Mouse (Mus musculus): ENCODE measurements around the gene Fgfr2.

Gene Fgfr2

DNA sequence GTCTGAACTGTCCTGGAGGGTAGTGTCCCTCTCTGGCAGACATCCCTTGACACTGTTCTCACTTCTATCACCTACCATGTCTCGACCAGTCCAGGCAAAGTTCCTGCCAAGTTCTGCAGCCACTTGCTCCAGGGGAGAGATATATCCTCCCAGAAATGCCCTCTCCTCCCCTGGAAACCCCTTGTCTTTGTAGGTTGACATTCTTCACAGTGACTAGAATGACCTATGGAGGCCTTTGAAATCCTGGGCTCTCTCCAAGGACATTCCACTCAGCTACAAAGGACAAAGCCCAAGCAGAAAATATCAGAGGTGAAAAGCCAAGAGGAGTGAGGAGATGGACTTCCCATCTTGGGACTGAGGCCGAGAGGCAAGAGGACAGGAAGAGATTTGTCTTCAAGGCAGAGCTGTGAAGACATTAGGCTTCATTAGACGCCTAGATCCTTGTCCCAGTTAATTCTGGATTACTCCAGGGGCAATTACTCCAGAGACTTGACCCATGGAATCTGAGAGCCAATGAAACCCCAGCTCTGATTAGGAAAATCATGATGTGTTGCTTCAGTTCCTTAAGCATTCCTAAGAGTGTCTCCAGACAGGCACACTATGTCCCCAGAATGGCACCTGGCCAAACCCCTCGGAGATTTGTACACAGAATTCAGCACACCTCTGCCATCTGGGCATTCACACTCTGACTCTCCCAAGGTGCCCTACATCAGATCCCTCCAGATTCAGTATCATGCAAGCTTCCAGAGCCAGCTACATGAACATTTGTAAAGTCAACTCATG, 826.3 kb downstream of the Fgfr2 start:
- DNase-seq (ENCODE audit: low read depth): no peak

DNA sequence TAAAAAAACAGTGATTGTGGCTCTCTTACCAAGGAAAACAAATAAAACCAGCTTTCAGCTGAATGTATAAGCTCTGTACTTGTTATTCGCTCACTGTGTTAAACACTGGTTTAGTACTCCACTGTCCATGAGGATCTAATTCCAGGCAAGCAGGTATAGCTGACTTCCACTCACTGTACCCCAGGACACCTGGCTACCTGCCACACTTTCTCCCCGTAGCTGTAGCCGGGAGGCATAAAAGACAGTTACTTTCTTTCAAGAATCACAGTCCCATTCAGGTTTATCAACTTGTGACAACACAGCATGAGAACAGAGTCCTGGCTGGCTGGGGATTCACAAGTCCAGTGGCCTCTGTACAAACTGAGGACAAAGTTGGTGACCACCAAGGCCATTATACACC, 827.0 kb downstream of the Fgfr2 start:
- DNase-seq (ENCODE audit: low read depth): no peak

DNA sequence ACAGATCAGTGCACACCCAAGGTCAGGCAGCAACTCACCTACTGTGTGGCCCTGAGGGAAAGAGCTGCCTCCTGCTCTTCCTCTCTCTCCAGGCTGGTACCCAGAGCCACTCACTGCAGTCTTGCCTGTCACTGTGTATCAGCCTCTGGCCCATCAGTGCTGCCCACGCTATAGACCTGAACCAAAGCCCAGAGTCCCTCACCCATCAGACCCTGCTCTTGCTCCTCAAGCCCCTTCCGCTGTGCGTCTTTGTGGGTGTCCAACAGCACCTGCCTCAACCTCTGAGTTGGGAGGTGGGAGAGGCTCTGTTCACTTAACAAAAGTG, 835.8 kb downstream of the Fgfr2 start:
- DNase-seq (ENCODE audit: low read depth): no peak

DNA sequence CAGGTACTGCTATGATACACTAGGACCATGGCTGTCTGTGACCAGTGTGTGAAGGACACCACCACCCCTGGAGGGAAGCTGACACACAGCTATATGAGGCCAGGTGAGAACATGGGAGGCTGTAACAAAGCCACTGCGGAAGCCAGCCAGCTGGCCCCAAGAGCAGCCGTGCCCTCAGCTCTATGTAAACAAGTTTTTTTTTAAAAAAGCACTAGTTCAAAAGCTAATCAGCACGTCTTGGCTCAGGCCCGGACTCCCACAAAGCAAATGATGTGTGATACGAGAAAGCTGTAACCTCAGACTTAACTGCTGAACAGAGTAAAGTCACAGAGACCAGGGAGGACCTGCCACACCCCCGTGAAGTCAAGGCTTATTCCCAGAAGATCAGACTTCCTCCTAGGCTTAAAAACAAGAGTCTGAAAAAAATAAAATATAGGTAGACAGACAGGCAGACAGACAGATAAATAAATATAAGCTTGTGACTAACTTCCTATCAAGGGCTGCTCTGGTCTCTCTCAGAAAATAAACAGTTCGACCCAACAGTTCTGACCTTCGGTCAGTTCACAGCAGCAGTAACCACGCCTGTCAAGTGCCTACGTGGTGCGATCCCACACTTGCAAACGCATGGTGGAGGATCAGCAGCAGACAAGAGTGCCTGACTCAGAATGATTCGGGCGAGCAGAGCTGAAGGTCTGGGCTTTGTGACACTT, 836.4 kb downstream of the Fgfr2 start:
- no peak for DNase-seq (ENCODE audit: low read depth)

DNA sequence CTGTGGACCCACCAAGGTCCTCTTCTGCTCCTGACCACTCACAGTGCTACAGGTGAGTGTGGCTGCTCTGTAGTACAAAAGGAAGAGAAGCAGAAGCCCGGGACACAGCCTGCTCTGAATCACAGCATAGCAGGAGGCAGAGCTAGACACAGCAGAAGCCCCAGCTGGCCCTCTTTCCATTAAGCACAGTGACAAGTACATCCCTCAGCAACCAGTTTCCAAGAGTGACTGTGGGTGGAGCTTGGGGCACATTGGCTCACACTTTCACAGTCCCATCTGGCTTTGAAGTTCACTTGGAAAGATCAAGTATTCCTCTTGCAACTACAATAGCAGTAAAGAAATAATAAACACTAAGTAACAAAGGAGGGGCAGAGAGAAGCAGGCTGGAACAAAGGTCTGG, 838.4 kb downstream of the Fgfr2 start:
- no peak for DNase-seq (ENCODE audit: low read depth)

DNA sequence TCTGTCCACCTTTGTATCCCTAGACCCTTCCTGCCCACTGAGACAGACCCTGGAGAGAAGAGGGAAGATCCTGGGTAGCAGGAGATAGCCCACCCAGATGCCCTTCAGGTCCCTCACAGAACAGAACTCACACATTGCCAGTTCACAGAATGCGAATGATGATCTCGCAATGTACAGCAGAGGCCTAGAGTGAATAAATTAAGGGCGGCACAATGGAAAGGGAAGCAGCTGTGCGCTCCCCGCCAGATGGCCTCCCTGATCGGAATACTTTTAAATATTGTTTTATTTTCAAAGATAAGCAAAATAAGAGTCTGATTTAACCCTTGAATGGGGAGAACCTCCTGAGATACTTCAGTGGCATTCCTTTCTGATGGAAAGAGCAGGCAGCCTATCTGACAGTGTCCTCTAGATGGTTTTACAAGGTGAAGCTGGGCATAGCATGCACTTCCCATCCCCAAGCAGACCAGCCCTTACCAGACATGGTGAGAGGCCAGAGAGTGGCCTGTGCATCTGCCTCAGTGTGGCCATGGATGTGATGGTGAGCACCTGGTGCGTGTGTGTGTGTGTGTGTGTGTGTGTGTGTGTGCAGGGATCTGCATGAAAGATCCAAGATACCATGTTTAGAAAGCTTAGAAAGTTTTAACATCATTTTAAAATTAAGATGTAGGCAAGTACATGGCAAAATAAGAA, 839.0 kb downstream of the Fgfr2 start:
- DNase-seq (ENCODE audit: low read depth): no peak

DNA sequence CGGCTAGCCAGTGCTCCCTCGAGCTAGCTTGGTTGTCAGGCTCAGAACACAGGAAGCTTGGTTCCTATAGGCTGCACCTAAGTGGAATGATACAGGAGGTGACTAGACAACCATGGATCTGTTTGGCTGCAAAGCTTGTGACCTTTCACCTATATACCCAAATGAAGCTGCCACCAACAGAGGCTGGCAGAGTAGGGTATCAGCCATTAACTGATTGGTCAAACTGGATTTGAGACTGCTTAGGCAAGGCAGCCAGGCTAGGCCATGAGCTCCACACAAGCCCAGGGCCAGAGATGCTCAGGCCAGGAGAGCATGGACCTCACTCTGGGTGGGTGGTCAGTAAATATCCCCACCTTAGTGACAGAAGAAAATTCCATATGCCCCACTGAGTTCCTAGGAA, 840.6 kb downstream of the Fgfr2 start:
- no peak for DNase-seq (ENCODE audit: low read depth)

DNA sequence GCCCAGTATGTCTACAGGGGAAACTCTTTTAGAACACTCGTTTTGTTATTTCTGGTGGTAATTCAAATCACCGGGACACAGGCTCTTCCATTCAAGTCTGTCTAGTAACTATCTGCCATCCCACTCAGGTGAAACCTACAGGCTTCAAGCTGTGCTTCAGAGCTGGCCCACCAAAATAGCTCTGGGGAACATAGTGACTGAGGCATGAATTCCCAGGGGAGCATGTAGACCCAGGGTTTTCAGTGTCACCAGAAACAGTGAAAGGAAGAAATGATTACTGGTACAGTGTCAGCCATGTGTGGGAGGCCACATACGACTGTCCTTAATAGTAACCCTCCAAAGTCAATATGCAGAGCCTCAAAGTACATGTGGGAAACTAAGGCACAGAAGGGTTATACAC, 841.0 kb downstream of the Fgfr2 start:
- no peak for DNase-seq (ENCODE audit: low read depth)

DNA sequence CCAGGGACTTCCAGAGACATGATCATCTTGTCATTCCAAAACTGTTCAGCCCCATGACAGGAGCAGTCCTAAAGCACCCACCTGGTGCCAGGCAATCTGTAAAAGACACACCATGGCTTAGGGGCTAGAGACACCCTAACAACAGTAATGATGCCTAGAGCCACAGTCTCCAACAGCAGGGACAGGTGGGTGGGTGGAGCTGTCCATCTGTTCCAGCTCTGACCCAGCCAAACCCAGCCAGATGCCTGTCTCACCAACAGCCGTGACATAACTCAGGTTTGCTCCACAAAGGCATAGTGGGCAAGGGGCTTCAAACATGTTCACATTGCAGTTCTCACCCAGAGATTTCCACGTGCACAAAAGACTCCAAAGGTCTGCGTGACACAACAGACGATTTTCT, 841.4 kb downstream of the Fgfr2 start:
- no peak for DNase-seq (ENCODE audit: low read depth)

DNA sequence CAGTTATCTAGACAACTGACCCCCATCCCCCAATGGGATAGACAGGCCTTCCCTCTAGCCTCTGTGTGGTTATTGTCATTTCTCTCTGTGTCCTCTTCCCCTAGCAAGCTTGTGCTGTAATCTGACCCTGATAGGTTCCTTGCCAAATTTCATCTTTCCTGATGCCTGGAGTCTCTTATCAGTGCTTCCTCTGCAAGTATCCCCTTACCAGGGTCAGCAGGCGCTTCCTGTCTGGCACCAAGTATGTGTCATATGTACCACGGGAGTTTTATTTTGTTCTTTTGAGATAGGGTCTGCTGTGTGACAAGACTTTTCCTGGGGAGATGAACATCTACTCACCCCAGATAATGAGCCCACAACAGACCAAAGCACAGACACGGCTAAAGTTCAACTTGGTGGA, 844.5 kb downstream of the Fgfr2 start:
- DNase-seq (ENCODE audit: low read depth): peak; percentile 70

DNA sequence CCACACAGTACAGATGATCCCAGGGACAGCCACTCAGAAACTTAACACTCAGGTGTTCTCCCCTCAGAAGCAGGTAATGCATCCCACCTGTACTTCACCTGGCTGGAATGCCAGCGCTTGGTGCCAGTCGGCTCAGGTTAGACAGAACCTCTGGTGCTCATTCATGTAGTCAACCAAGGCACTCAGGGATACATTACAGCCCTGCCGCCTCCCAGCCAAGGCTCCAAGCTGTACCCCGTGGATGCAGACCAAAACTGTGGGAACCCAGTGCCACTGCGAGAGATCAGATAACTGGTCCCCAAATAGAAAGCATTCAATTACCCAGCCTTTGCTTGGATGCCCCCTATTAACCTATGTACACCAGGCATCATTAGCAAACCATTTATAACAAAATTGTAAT, 846.9 kb downstream of the Fgfr2 start:
- no peak for DNase-seq (ENCODE audit: low read depth)

DNA sequence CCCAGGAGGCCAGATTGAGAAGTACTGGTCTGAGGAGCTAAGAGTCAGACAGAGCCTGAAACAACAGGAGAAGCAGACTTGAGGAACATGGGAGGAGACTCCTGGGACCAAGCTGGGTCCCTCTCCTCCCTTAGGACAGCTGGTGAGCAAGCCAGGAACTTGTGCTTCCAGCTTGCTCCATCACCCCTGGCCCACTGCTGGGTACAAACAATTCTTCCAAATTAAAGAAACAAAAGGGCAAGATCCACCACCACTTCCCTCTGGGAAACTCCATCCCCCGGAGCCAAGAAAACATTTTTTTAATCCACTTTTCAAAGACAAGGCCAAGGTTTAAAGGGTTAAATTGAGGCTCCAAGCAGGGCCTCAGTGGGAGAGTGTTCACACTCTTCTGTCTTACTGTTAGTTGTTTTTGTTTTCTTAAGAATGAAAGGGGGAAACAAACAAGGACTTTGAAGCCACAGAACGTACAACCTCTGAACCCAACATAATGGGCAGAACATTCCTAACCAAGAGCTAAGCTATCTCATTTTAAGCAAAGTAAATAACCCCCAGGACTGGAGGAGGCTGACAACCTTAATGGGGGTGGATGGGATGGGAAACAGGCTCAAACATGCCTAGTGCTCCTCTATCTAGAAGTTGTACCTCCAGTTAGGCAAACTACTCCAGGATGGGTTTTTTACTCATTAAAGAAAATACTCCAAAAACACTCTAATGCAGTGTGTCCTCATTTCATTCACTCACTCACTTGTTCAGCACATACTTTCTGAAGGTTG, 849.2 kb downstream of the Fgfr2 start:
- no peak for DNase-seq (ENCODE audit: low read depth)

DNA sequence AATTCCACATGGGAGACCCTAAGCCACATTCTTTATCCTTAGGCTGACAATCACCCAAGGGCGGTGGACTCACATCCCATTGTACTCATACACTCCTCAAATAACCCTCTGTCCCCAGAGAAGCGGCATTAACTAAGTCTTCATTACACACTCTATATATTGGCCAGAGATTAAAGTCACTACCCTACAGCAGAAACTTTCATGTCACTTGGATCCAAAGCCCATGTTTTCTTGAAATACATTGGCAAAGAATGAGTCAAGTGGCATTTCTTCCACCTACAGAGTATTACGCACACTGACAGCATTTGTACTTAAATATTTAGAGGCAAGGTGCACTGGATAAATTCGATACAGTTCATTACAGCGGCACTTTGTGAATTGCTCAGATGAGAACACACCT, 850.2 kb downstream of the Fgfr2 start:
- DNase-seq (ENCODE audit: low read depth): no peak

DNA sequence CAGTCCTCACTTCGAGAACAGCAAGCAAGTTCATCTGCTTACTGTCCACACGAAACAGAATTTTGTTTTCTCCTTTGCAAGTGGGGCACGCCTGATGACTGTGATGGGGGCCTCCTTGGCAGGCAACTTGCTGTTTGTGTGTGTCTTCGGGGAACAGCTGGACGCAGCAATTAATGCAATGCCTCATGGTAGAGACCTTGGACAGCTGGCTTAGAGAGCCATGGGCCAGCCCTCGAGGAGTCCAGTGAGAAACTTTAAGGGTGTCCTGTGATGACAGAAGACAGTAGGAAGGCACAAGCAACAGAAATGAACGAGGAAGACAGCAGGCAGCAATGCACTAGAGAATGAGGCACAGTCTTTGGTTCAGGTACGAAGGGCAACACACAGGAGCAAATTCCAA, 852.8 kb downstream of the Fgfr2 start:
- no peak for DNase-seq (ENCODE audit: low read depth)

DNA sequence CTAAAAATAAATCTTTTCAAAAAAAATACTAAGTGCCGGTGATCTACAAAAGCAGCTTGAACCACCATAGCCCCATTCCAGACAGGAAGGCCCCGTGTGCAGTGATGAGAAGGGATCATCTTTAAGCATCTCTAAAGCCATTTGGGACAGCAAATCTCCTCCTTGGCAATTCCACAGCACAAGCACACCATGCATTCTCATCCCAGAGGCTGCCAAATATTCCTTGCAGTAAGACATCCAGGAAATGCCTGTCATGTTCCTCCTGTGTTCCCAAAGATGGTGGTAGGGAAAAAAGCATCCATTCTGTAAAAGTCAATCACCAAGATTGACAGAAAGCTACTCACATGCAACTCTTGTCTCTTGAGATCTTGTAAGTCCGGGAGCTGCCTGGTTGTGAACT, 853.5 kb downstream of the Fgfr2 start:
- DNase-seq (ENCODE audit: low read depth): no peak

DNA sequence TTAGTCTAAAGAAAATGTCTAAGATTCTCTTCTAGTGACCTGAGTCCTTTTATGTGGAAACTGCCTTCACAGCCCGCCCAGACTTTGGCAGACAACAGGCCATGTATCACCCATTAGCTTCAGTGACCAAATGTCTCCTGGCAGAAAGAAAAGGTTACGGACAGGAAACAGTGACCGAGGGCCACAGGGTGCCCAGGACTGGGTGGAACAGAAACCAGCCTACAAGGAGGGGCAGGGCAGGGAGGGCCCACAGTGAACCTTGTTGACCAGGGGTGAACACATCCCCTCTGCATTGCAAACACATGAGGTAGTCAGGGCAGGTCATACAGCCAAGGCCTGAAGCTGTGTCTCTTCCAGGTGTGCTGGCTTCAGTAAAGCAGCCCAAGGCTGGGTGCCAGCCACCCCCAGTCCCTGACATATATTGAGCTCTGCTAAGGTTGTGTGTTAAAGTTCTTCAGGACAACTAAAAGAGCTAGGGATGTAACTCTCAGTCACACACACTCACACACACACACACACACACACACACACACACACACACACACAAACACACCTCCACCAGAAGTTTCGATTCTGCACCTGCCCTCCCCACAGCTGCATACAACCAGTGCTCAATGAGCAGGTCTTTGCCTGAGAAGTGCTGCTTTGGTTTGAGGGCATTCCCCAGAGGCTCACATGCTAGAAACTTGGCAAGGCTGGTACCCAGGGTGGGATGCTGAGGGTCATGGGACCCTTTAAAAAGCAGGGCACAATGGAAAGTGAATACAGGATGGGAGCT, 855.2 kb downstream of the Fgfr2 start:
- no peak for DNase-seq (ENCODE audit: low read depth)

DNA sequence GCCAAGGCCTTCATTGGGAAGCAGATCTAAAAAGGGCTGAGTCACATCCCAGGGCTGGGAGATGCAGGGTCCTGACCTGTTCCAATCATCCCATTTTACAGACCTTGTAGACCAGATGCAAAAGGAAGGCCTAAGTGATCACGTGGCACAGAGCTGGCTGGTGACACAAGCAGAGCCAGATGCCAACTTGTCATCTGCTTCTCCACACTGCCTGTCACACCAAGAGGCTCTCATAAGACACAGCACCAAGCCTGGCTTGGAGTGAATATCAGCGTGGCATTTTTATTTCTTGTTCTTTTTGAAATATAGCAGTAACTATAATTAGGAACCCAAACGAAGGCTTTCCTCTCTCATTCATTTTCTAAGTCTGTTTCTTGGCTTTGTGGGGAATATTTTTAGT, 858.4 kb downstream of the Fgfr2 start:
- no peak for DNase-seq (ENCODE audit: low read depth)

DNA sequence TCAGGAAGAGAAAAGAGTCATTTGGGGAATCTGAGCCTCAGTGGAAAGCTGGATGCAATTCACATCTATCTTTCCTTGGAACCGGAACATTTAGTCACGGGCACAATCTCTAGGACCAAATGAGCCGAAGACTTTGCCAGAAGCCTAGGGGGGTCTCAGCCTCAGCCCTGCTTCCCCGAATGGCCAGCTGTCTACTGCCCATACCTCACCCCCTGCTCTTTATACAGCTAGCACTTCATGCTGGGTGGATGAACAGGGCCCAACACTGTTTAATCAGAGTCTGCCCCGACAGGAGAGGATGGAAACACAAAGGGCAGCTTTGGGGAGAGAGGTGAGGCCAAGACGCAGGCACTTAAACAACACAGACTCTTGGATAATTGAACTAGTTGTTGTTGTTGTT, 860.0 kb downstream of the Fgfr2 start:
- no peak for DNase-seq (ENCODE audit: low read depth)

DNA sequence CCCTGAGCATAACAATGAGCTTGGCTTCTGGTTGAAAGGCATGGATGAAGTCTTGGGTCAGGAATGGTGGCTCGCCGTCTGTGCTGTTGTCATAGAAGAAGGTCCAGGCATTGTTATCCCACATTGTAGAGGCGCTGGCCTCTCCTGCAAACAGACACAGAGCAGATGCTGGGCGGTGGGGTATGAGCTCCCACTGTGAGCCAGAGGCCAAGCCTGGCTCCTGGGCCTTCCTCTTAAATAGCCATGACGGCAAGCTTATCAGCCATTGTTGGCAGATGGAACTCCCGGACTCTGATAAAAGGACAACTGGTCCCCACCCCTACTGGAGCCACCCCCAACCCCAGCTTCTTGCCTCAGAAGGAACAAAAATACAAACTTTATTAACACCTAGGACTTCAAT, 860.5 kb downstream of the Fgfr2 start:
- no peak for DNase-seq (ENCODE audit: low read depth)

DNA sequence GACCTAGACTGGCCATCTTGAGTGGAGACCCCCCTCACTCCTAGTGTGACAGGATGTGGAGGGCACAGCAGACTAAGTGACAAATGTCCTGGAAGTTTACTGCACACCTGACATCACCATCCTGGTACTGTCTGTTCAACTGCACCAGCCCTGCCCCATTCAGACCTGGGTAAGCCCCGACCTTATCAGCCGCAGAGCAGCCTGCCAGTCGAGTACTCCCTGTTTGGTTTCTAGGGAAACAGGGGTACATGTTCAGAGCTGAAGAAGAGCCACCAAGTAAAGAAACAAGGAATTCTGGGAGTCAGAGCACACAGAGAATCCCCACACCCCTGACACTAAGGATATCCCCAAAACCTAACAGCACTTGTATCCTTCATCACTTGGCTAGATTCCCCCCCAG, 861.3 kb downstream of the Fgfr2 start:
- DNase-seq (ENCODE audit: low read depth): no peak

DNA sequence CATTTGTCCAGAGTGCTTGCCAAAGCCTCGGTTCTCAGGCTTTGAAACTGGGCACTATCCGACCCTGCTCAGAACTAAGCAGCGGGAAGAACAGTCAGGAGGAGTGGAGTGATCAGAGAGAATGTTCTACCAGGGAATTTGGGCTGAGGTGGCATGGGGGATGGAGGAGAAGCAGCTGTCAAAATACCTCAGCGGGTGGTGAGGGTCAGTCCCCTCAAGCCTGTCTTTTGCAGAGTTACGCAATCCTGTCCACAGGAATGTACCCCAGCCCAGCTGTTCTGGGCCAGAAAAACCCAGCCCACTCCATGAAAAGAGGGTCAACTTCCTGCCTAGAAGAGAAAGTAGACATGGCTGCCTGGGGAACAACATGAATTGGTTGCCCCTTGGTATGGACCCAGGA, 862.5 kb downstream of the Fgfr2 start:
- no peak for DNase-seq (ENCODE audit: low read depth)

DNA sequence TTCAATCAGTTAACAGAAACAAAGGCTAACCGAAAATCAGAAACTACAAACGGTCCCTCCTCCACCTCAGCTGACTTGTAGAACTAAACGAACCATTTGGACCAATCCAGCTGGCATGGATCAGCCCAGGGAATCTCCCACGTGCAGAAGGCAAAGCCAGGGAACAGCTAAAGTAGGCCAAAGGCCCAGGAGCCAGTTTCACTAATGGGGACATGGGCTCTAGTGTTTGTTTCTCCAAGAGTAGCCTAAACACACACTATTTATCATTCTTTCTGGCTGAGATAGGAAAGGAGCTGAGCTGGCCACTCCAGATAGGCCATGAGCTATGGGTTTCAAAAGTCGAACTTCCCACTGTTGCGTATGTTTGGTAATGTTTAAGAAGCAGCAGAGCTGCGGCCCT, 864.3 kb downstream of the Fgfr2 start:
- DNase-seq (ENCODE audit: low read depth): no peak

Measured in 416B (cell line).